Mouse (Mus musculus) liver, adult 2 months (tissue): ENCODE results near the gene Prdm16.

Source experiments
- CTCF ChIP-seq: fragments of 200-500 bp; IDR thresholded peaks from 2 replicates; pipeline ENCODE4 v1.5.1; 2011; ENCODE audit warnings: low read depth, low read length, control low read depth
- POLR2A ChIP-seq: fragments of 200-500 bp; IDR thresholded peaks from 2 replicates; pipeline ENCODE4 v1.6.1; 2011; ENCODE audit warnings: low read length, control low read depth; ENCODE audit not compliant: insufficient read depth; ENCODE audit errors: extremely low read depth

DNA sequence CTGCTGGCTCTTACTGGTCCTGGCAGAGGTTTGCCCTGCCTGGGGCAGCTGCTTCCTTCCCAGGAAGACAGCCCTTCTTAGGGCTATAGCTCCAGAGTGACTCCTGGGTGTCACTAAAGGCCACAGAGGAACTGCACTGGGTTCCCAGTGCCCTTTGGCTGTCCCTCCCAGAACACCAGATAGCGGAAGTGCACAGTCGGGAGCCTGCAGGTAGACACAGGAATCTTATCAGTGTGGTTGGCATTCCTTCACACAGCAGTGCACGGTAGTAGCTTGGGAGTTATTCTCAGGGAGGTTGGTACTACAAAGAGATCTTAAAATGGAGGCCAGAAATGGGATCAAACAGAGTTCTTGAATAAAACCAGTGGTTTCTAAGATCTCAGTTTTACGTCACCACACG, 278.3 kb downstream of the Prdm16 start:
- no peak for TF ChIP-seq CTCF
- TF ChIP-seq POLR2A: no peak
